Mouse (Mus musculus): ENCODE data around the gene Myo6. TPM values are rescaled to one million over a fixed set of nuclear protein-coding genes. Genes with fewer than 3 reads are reported as not detected.

The Myo6 gene
- polyA plus RNA-seq, 1 experiment, result 6.0 TPM

GRCm38 (mm10) chr9:80333998-80334605 is 169.3 kb downstream of the Myo6 start:
- Histone ChIP-seq H3K4me1 (replicated peaks; ENCODE audit: control insufficient read depth, insufficient read depth, low read length) (0 out of 2 replicates have a peak, but pooled peaks cover 2% of the 10 kb centered on the region), H3K27me3 (ENCODE audit: control insufficient read depth, insufficient read depth, low read length) (no peaks in the 10 kb centered on the region), H3K4me3 (ENCODE audit: control insufficient read depth, insufficient read depth, low read length) (no peak overlapping the region), H3K27ac (ENCODE audit: control insufficient read depth, insufficient read depth, low read length) (no peak overlapping the region), H3K36me3 (ENCODE audit: control insufficient read depth, insufficient read depth, low read length) (no peaks in the 10 kb centered on the region)
- WGBS, result 91% methylated on average over 14 of the region's 14 CpGs
- DNase-seq, result no peak
- TF ChIP-seq CTCF (IDR thresholded peaks at IDR 0.05; ENCODE audit: borderline replicate concordance, control insufficient read depth, extremely low read depth, insufficient read depth, low read length, poor library complexity) (no peak), POLR2A (IDR thresholded peaks at IDR 0.05; ENCODE audit: control insufficient read depth, extremely low read depth, insufficient read depth, low read length, poor library complexity) (no peak)

GRCm38 (mm10) chr9:80335660-80336357 is 171.0 kb downstream of the Myo6 start:
- no peak for DNase-seq
- WGBS, result 95% methylated on average over 13 of the region's 13 CpGs
- no peak overlapping the region for H3K27ac ChIP-seq (ENCODE audit: control insufficient read depth, insufficient read depth, low read length)
- H3K4me3 ChIP-seq (ENCODE audit: control insufficient read depth, insufficient read depth, low read length), result no peak overlapping the region
- no peaks in the 10 kb centered on the region for H3K36me3 ChIP-seq (ENCODE audit: control insufficient read depth, insufficient read depth, low read length)
- H3K27me3 ChIP-seq (ENCODE audit: control insufficient read depth, insufficient read depth, low read length), result no peaks in the 10 kb centered on the region
- TF ChIP-seq CTCF (IDR thresholded peaks at IDR 0.05; ENCODE audit: borderline replicate concordance, control insufficient read depth, extremely low read depth, insufficient read depth, low read length, poor library complexity) (no peak), POLR2A (IDR thresholded peaks at IDR 0.05; ENCODE audit: control insufficient read depth, extremely low read depth, insufficient read depth, low read length, poor library complexity) (no peak)
- H3K4me1 ChIP-seq (replicated peaks; ENCODE audit: control insufficient read depth, insufficient read depth, low read length), result 0 out of 2 replicates have a peak, but pooled peaks cover 2% of the 10 kb centered on the region

DNA sequence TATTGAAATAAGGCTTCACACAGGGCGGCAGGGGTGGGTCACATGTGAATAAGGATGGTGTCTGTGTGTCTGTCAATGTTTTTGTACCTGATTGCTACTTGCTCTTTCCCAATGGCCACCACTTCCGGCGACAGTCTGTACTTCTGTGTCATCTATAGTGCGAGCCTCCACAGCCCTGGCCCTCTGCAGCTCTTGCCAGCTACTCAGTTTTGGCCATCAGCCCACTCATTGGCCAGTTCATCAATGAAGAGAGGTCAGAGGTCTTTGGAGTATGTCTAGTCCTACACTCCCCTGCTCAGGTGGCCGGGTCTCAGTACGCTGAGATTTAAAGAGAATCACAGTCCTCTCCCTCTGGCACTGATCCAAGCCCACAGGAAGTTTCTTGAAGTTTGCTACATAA is 173.2 kb downstream of the Myo6 start:
- TF ChIP-seq POLR2A (IDR thresholded peaks at IDR 0.05; ENCODE audit: control insufficient read depth, extremely low read depth, insufficient read depth, low read length, poor library complexity), result no peak
- TF ChIP-seq CTCF (IDR thresholded peaks at IDR 0.05; ENCODE audit: borderline replicate concordance, control insufficient read depth, extremely low read depth, insufficient read depth, low read length, poor library complexity), result no peak
- H3K4me1 ChIP-seq (replicated peaks; ENCODE audit: control insufficient read depth, insufficient read depth, low read length), result peaks cover 4% of the 10 kb centered on the region; the same call in 1 of the 2 replicates
- H3K4me3 ChIP-seq (ENCODE audit: control insufficient read depth, insufficient read depth, low read length), result no peak overlapping the region
- no peaks in the 10 kb centered on the region for H3K36me3 ChIP-seq (ENCODE audit: control insufficient read depth, insufficient read depth, low read length)
- H3K27me3 ChIP-seq (ENCODE audit: control insufficient read depth, insufficient read depth, low read length), result no peaks in the 10 kb centered on the region
- no peak for DNase-seq
- 84% methylated on average over 6 of the region's 6 CpGs for WGBS
- no peak overlapping the region for H3K27ac ChIP-seq (ENCODE audit: control insufficient read depth, insufficient read depth, low read length)

DNA sequence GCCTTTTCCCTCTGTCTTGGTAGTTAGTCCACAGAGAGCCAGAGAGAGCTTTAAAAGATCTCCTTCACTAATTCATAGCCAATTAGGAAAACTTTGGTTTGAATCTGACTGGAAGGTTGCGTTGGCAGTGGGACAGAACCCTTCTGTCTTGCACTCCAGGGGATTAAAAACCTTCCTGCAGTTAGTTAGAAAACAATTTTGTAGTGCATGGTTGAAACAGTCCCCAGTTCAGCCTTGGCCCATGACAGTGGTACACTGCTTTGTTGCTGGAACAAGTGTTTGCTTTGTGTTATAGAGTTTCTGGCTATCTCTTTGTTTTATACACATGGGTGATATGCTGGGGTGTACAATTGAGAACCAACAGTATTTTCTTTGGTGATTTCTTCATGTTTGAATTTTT is 176.1 kb downstream of the Myo6 start:
- TF ChIP-seq POLR2A (IDR thresholded peaks at IDR 0.05; ENCODE audit: control insufficient read depth, extremely low read depth, insufficient read depth, low read length, poor library complexity) (no peak), CTCF (IDR thresholded peaks at IDR 0.05; ENCODE audit: borderline replicate concordance, control insufficient read depth, extremely low read depth, insufficient read depth, low read length, poor library complexity) (no peak)
- H3K36me3 ChIP-seq (ENCODE audit: control insufficient read depth, insufficient read depth, low read length), result no peaks in the 10 kb centered on the region
- no peak overlapping the region for H3K27ac ChIP-seq (ENCODE audit: control insufficient read depth, insufficient read depth, low read length)
- DNase-seq, result no peak
- H3K4me1 ChIP-seq (replicated peaks; ENCODE audit: control insufficient read depth, insufficient read depth, low read length), result peaks cover 14% of the 10 kb centered on the region
- H3K4me3 ChIP-seq (ENCODE audit: control insufficient read depth, insufficient read depth, low read length), result no peak overlapping the region
- 98% methylated on average over 1 of the region's 1 CpGs for WGBS
- no peaks in the 10 kb centered on the region for H3K27me3 ChIP-seq (ENCODE audit: control insufficient read depth, insufficient read depth, low read length)

GRCm38 (mm10) chr9:80341756-80342155 is 176.9 kb downstream of the Myo6 start:
- DNase-seq, result no peak
- WGBS, result 78% methylated on average over 16 of the region's 16 CpGs
- H3K36me3 ChIP-seq (ENCODE audit: control insufficient read depth, insufficient read depth, low read length), result no peaks in the 10 kb centered on the region
- TF ChIP-seq CTCF (IDR thresholded peaks at IDR 0.05; ENCODE audit: borderline replicate concordance, control insufficient read depth, extremely low read depth, insufficient read depth, low read length, poor library complexity), result no peak
- no peak for TF ChIP-seq POLR2A (IDR thresholded peaks at IDR 0.05; ENCODE audit: control insufficient read depth, extremely low read depth, insufficient read depth, low read length, poor library complexity)
- no peak overlapping the region for H3K27ac ChIP-seq (ENCODE audit: control insufficient read depth, insufficient read depth, low read length)
- H3K27me3 ChIP-seq (ENCODE audit: control insufficient read depth, insufficient read depth, low read length), result no peaks in the 10 kb centered on the region
- H3K4me1 ChIP-seq (replicated peaks; ENCODE audit: control insufficient read depth, insufficient read depth, low read length), result peaks cover 14% of the 10 kb centered on the region
- peak overlapping the region; percentile 34 for H3K4me3 ChIP-seq (ENCODE audit: control insufficient read depth, insufficient read depth, low read length)

DNA sequence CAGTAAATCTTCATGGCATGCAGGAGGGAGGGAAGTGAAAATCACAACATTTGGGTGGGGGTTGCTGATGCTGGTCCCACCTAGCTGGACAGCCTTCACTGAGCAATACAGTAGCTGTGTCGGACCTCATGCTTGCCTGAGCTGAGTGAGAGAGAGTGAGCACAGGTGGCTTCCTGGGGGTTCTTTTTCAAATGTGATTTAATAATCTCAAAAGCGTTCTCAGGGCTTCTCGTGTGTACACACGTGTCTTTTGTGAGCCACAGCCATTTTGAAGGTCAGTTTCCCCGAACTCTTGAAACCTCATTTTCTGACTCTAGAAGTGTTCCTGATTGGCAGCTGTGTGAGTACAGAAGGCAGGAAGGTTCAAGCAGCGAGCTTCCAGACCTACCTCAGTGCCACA is 177.7 kb downstream of the Myo6 start:
- Histone ChIP-seq H3K36me3 (ENCODE audit: control insufficient read depth, insufficient read depth, low read length) (no peaks in the 10 kb centered on the region), H3K27me3 (ENCODE audit: control insufficient read depth, insufficient read depth, low read length) (no peaks in the 10 kb centered on the region), H3K27ac (ENCODE audit: control insufficient read depth, insufficient read depth, low read length) (no peak overlapping the region), H3K4me1 (replicated peaks; ENCODE audit: control insufficient read depth, insufficient read depth, low read length) (peaks cover 14% of the 10 kb centered on the region), H3K4me3 (ENCODE audit: control insufficient read depth, insufficient read depth, low read length) (no peak overlapping the region)
- TF ChIP-seq CTCF (IDR thresholded peaks at IDR 0.05; ENCODE audit: borderline replicate concordance, control insufficient read depth, extremely low read depth, insufficient read depth, low read length, poor library complexity), result no peak
- TF ChIP-seq POLR2A (IDR thresholded peaks at IDR 0.05; ENCODE audit: control insufficient read depth, extremely low read depth, insufficient read depth, low read length, poor library complexity), result no peak
- 27% methylated on average over 6 of the region's 6 CpGs for WGBS
- no peak for DNase-seq
